Mouse (Mus musculus) liver, adult 2 months (tissue): ENCODE data around the gene Mme. TPM values are rescaled to one million over a fixed set of nuclear protein-coding genes. Genes with fewer than 3 reads are reported as not detected.

Experiments
- DNase-seq: peaks from one replicate; pipeline ENCODE4 v3.0.0-alpha.2; 2011; ENCODE audit warnings: low read depth, low spot score; ENCODE audit errors: extremely low read depth
- H3K27ac ChIP-seq: fragments of 200-500 bp; replicated peaks from 2 replicates; pipeline ENCODE4 v1.5.1; 2012; ENCODE audit warnings: low read depth, mild to moderate bottlenecking, control low read depth, inconsistent platforms, low read length; ENCODE audit not compliant: insufficient read depth
- H3K27me3 ChIP-seq: fragments of 200-500 bp; 2 replicates; pipeline ENCODE4 v1.6.1; 2012; ENCODE audit warnings: mild to moderate bottlenecking, moderate library complexity, low read length, inconsistent platforms; ENCODE audit not compliant: control insufficient read depth, insufficient read depth
- H3K36me3 ChIP-seq: fragments of 200-500 bp; 2 replicates; pipeline ENCODE4 v1.6.1; 2012; ENCODE audit warnings: low read length, inconsistent platforms; ENCODE audit not compliant: control insufficient read depth, insufficient read depth
- H3K4me1 ChIP-seq: fragments of 200-500 bp; 2 replicates; pipeline ENCODE4 v1.6.1; 2011; ENCODE audit warnings: low read length; ENCODE audit not compliant: control insufficient read depth, insufficient read depth
- H3K4me3 ChIP-seq: fragments of 200-500 bp; 2 replicates; pipeline ENCODE4 v1.5.1; 2011; ENCODE audit warnings: low read depth, mild to moderate bottlenecking, control low read depth, low read length, moderate library complexity; ENCODE audit not compliant: insufficient read depth
- H3K79me2 ChIP-seq: fragments of 200-500 bp; 2 replicates; pipeline ENCODE4 v1.6.1; 2012; ENCODE audit warnings: inconsistent platforms, mild to moderate bottlenecking, low read length, moderate library complexity; ENCODE audit not compliant: control insufficient read depth, insufficient read depth
- H3K9ac ChIP-seq: fragments of 200-500 bp; 2 replicates; pipeline ENCODE4 v1.6.1; 2012; ENCODE audit warnings: low read depth, mild to moderate bottlenecking, control low read depth, inconsistent platforms, low read length
- CTCF ChIP-seq: fragments of 200-500 bp; IDR thresholded peaks from 2 replicates; pipeline ENCODE4 v1.5.1; 2011; ENCODE audit warnings: low read depth, low read length, control low read depth
- POLR2A ChIP-seq: fragments of 200-500 bp; IDR thresholded peaks from 2 replicates; pipeline ENCODE4 v1.6.1; 2011; ENCODE audit warnings: low read length, control low read depth; ENCODE audit not compliant: insufficient read depth; ENCODE audit errors: extremely low read depth
- WGBS: fragments of 180-500 bp; shearing (Covaris S2); methylation state at CpG from one replicate; pipeline ENCODE4 v1.1.7; 2018; 5-methylcytosine and 5-hydroxymethylcytosine counted together
- polyA plus RNA-seq: library from polyadenylated mRNA; depleted of rRNA; stranded (reverse); fragments of >200 nt; gene quantifications from 2 replicates; pipeline ENCODE4 v1.2.3, GENCODE M21; 2012
- total RNA-seq: library from RNA; depleted of rRNA; stranded (reverse); fragments of >200 nt; gene quantifications from 2 replicates; pipeline ENCODE4 v1.2.3, GENCODE M21; 2014

Mme gene
- total and polyA plus RNA-seq, 2 experiments: 3.4 to 29.5 TPM

GRCm38 (mm10) chr3:63351680-63352260, 110.4 kb downstream of the Mme start:
- no peak for TF ChIP-seq POLR2A
- TF ChIP-seq CTCF: no peak
- H3K27me3 ChIP-seq: no peaks in the 10 kb centered on the region
- H3K27ac ChIP-seq: no peak overlapping the region
- no peaks in the 10 kb centered on the region for H3K79me2 ChIP-seq
- H3K9ac ChIP-seq: no peak overlapping the region
- no peaks in the 10 kb centered on the region for H3K4me1 ChIP-seq
- no peak overlapping the region for H3K4me3 ChIP-seq
- no peaks in the 10 kb centered on the region; the same call in 1 of the 2 replicates for H3K36me3 ChIP-seq
- DNase-seq: no peak
- 90% methylated on average over 1 of the region's 1 CpGs for WGBS

GRCm38 (mm10) chr3:63359512-63359911, 118.2 kb downstream of the Mme start:
- no peak for DNase-seq
- Histone ChIP-seq H3K79me2 (no peaks in the 10 kb centered on the region), H3K4me3 (no peak overlapping the region), H3K4me1 (no peaks in the 10 kb centered on the region), H3K9ac (no peak overlapping the region), H3K36me3 (no peaks in the 10 kb centered on the region), H3K27ac (no peak overlapping the region), H3K27me3 (no peaks in the 10 kb centered on the region)
- TF ChIP-seq CTCF: no peak
- TF ChIP-seq POLR2A: no peak
- WGBS: 80% methylated on average over 1 of the region's 1 CpGs

- Histone ChIP-seq H3K27me3 (no peaks in the 10 kb centered on the region), H3K9ac (no peak overlapping the region), H3K79me2 (no peaks in the 10 kb centered on the region), H3K27ac (no peak overlapping the region), H3K4me1 (no peaks in the 10 kb centered on the region), H3K4me3 (no peak overlapping the region), H3K36me3 (no peaks in the 10 kb centered on the region)
- DNase-seq: peak; percentile 39
- no peak for TF ChIP-seq POLR2A
- no peak for TF ChIP-seq CTCF
- WGBS: 43% methylated on average over 2 of the region's 2 CpGs
These were observed 143.7 kb downstream of the Mme start for GRCm38 (mm10) chr3:63384989-63385388.

- TF ChIP-seq CTCF (no peak), POLR2A (no peak)
- Histone ChIP-seq H3K36me3 (no peaks in the 10 kb centered on the region), H3K4me1 (peaks cover 3% of the 10 kb centered on the region; the same call in 1 of the 2 replicates), H3K27ac (no peak overlapping the region), H3K9ac (no peak overlapping the region), H3K27me3 (no peaks in the 10 kb centered on the region), H3K4me3 (no peak overlapping the region), H3K79me2 (no peaks in the 10 kb centered on the region)
- 63% methylated on average over 2 of the region's 2 CpGs for WGBS
- DNase-seq: peak; percentile 84
These were observed 149.4 kb downstream of the Mme start for GRCm38 (mm10) chr3:63390774-63391173.

GRCm38 (mm10) chr3:63391348-63391747, 150.0 kb downstream of the Mme start:
- no peak overlapping the region for H3K9ac ChIP-seq
- DNase-seq: no peak
- TF ChIP-seq POLR2A (no peak), CTCF (no peak)
- no peak overlapping the region for H3K27ac ChIP-seq
- no peaks in the 10 kb centered on the region for H3K36me3 ChIP-seq
- no peak overlapping the region for H3K4me3 ChIP-seq
- H3K27me3 ChIP-seq: no peaks in the 10 kb centered on the region
- H3K79me2 ChIP-seq: no peaks in the 10 kb centered on the region
- whole genome bisulfite sequencing: 55% methylated on average over 2 of the region's 2 CpGs
- peaks cover 3% of the 10 kb centered on the region; the same call in 1 of the 2 replicates for H3K4me1 ChIP-seq

GRCm38 (mm10) chr3:63394424-63394941, 153.1 kb downstream of the Mme start:
- H3K4me3 ChIP-seq: no peak overlapping the region
- H3K79me2 ChIP-seq: no peaks in the 10 kb centered on the region
- WGBS: 40% methylated on average over 4 of the region's 4 CpGs
- no peaks in the 10 kb centered on the region for H3K36me3 ChIP-seq
- peak; percentile 85 for DNase-seq
- no peak overlapping the region for H3K27ac ChIP-seq
- TF ChIP-seq POLR2A: no peak
- TF ChIP-seq CTCF: no peak
- no peak overlapping the region for H3K9ac ChIP-seq
- no peaks in the 10 kb centered on the region for H3K27me3 ChIP-seq
- H3K4me1 ChIP-seq: peaks cover 3% of the 10 kb centered on the region; the same call in 1 of the 2 replicates
